Mouse (Mus musculus) midbrain, embryonic 15.5 days (tissue): Measurements from ENCODE around the gene 1700021F07Rik. TPM values are rescaled to one million over a fixed set of nuclear protein-coding genes. Genes with fewer than 3 reads are reported as not detected.
A peak's percentile ranks its signal among the peaks of the same experiment; 100 is the strongest.

Experiments used
- ATAC-seq: fragments of 200-750 bp; cut with Nextera tagmentation; replicated peaks from 2 replicates; pipeline ENCODE4 v1.8.0; 2017; ENCODE audit warnings: moderate TSS enrichment
- H3K27ac ChIP-seq: fragments of 300-500 bp; sonication (generic); 2 replicates; pipeline ENCODE4 v1.5.1; 2015; ENCODE audit warnings: mild to moderate bottlenecking, inconsistent platforms
- H3K27me3 ChIP-seq: fragments of 300-500 bp; sonication (generic); replicated peaks from 2 replicates; pipeline ENCODE4 v1.6.1; 2015; ENCODE audit warnings: inconsistent platforms
- H3K36me3 ChIP-seq: fragments of 300-500 bp; sonication (generic); replicated peaks from 2 replicates; pipeline ENCODE4 v1.6.1; 2015; ENCODE audit warnings: inconsistent platforms
- H3K4me1 ChIP-seq: fragments of 300-500 bp; sonication (generic); 2 replicates; pipeline ENCODE4 v1.6.1; 2015; ENCODE audit warnings: inconsistent platforms
- H3K4me2 ChIP-seq: fragments of 300-500 bp; sonication (generic); 2 replicates; pipeline ENCODE4 v1.6.1; 2015; ENCODE audit warnings: inconsistent platforms, mild to moderate bottlenecking, moderate library complexity
- H3K4me3 ChIP-seq: fragments of 300-500 bp; sonication (generic); 2 replicates; pipeline ENCODE4 v1.5.1; 2015; ENCODE audit warnings: mild to moderate bottlenecking, inconsistent platforms
- H3K9ac ChIP-seq: fragments of 300-500 bp; sonication (generic); 2 replicates; pipeline ENCODE4 v1.6.1; 2015; ENCODE audit warnings: mild to moderate bottlenecking, inconsistent platforms
- H3K9me3 ChIP-seq: fragments of 300-500 bp; sonication (generic); 2 replicates; pipeline ENCODE4 v1.6.1; 2016; ENCODE audit warnings: inconsistent platforms
- WGBS: fragments of 180-500 bp; shearing (Covaris S2); methylation state at CpG from one replicate; pipeline ENCODE4 v1.1.7; 2015; ENCODE audit warnings: mixed read lengths; 5-methylcytosine and 5-hydroxymethylcytosine counted together
- polyA plus RNA-seq: library from polyadenylated mRNA; unstranded; fragments of >200 nt; fragmentation: Nextera tagmentation; extraction: Ambion mirVana; gene quantifications from 2 replicates; pipeline ENCODE4 v1.2.1, GENCODE M21; 2015

Gene 1700021F07Rik
- polyA plus RNA-seq, 1 experiment from 2014 or later: not detected

GRCm38 (mm10) chr2:173535886-173536285 is 13.5 kb downstream of the 1700021F07Rik start:
- no peaks in the 10 kb centered on the region for H3K27me3 ChIP-seq
- 94% methylated on average over 9 of the region's 9 CpGs for WGBS
- no peak for ATAC-seq

GRCm38 (mm10) chr2:173539781-173540180 is 17.4 kb downstream of the 1700021F07Rik start:
- Histone ChIP-seq H3K4me1 (no peaks in the 10 kb centered on the region; the same call in 1 of the 2 replicates), H3K4me3 (no peak overlapping the region), H3K4me2 (no peak overlapping the region), H3K27ac (no peak overlapping the region), H3K9me3 (no peaks in the 10 kb centered on the region), H3K36me3 (no peaks in the 10 kb centered on the region), H3K9ac (no peak overlapping the region), H3K27me3 (no peaks in the 10 kb centered on the region)
- WGBS: 49% methylated on average over 15 of the region's 15 CpGs
- no peak for ATAC-seq

More at GRCm38 (mm10) chr2:173535886-173536285, 13.5 kb downstream of the 1700021F07Rik start:
- Histone ChIP-seq H3K4me1 (no peaks in the 10 kb centered on the region; the same call in 1 of the 2 replicates), H3K9me3 (no peaks in the 10 kb centered on the region), H3K9ac (no peak overlapping the region), H3K36me3 (no peaks in the 10 kb centered on the region), H3K27ac (no peak overlapping the region), H3K4me3 (no peak overlapping the region), H3K4me2 (no peak overlapping the region)

DNA sequence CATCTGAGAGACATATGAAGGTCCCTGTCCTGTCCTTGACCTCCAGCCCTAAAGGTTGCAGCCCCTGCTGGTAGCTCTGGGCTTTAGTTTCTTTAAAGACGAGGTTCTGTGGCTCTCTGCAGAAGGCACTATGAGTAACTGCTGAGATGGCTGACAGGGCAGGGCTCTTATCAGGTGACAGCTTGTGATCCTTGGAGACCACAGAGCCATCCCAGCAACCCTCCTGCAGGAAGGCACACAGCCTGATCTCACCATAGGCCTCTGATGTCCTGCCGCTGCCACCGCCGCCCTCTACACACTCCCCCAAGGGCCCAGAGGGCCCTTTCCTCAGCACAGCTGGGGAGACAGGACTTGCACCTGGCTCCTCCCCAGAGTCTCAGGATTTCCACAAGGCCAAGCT is 19.4 kb downstream of the 1700021F07Rik start:
- no peak overlapping the region for H3K4me3 ChIP-seq
- no peaks in the 10 kb centered on the region for H3K27me3 ChIP-seq
- no peaks in the 10 kb centered on the region; the same call in 1 of the 2 replicates for H3K4me1 ChIP-seq
- H3K4me2 ChIP-seq: no peak overlapping the region
- no peak for ATAC-seq
- H3K9ac ChIP-seq: no peak overlapping the region
- no peak overlapping the region for H3K27ac ChIP-seq
- 72% methylated on average over 4 of the region's 4 CpGs for WGBS
- no peaks in the 10 kb centered on the region for H3K9me3 ChIP-seq
- no peaks in the 10 kb centered on the region for H3K36me3 ChIP-seq

DNA sequence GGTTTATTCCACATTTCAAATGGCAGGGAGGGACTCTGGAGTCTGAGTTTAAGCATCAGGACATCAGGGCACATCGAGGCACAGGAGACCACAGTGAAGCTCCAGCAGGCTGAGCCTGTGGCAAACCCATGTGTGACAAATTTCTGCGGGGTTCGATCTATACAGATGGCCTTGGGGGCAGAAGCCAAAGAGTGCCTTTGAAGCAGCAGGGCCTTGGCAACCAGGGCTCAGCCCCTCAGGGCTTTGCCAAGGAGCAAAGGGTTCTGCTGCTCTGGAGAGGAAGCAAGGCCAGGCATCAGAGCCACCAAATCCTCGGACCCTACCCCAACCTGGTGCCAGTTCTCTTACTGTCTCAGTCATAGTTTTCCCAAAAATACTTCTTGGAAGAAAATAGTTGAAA is 20.3 kb downstream of the 1700021F07Rik start:
- Histone ChIP-seq H3K9me3 (no peaks in the 10 kb centered on the region), H3K27ac (no peak overlapping the region), H3K27me3 (no peaks in the 10 kb centered on the region), H3K4me2 (no peak overlapping the region), H3K4me1 (no peaks in the 10 kb centered on the region; the same call in 1 of the 2 replicates), H3K36me3 (no peaks in the 10 kb centered on the region), H3K4me3 (no peak overlapping the region), H3K9ac (no peak overlapping the region)
- 86% methylated on average over 4 of the region's 4 CpGs for WGBS
- no peak for ATAC-seq

GRCm38 (mm10) chr2:173545992-173546703 is 23.8 kb downstream of the 1700021F07Rik start:
- H3K4me3 ChIP-seq: no peak overlapping the region
- H3K4me2 ChIP-seq: no peak overlapping the region
- peak; percentile 75 for ATAC-seq
- WGBS: 45% methylated on average over 15 of the region's 15 CpGs
- H3K4me1 ChIP-seq: no peaks in the 10 kb centered on the region
- H3K9me3 ChIP-seq: no peaks in the 10 kb centered on the region
- no peaks in the 10 kb centered on the region for H3K36me3 ChIP-seq
- no peak overlapping the region for H3K27ac ChIP-seq
- no peak overlapping the region for H3K9ac ChIP-seq
- no peaks in the 10 kb centered on the region for H3K27me3 ChIP-seq

- H3K27ac ChIP-seq: no peak overlapping the region
- no peak for ATAC-seq
- H3K9ac ChIP-seq: no peak overlapping the region
- no peak overlapping the region for H3K4me2 ChIP-seq
- H3K9me3 ChIP-seq: no peaks in the 10 kb centered on the region
- no peak overlapping the region for H3K4me3 ChIP-seq
- H3K36me3 ChIP-seq: no peaks in the 10 kb centered on the region
- no peaks in the 10 kb centered on the region for H3K27me3 ChIP-seq
- 77% methylated on average over 10 of the region's 10 CpGs for WGBS
- no peaks in the 10 kb centered on the region for H3K4me1 ChIP-seq
Measured at GRCm38 (mm10) chr2:173549236-173549635, 26.9 kb downstream of the 1700021F07Rik start.

GRCm38 (mm10) chr2:173550681-173551080 is 28.3 kb downstream of the 1700021F07Rik start:
- H3K4me3 ChIP-seq: no peak overlapping the region
- no peaks in the 10 kb centered on the region for H3K27me3 ChIP-seq
- WGBS: 86% methylated on average over 6 of the region's 6 CpGs
- no peak overlapping the region for H3K9ac ChIP-seq
- no peak overlapping the region for H3K27ac ChIP-seq
- H3K4me1 ChIP-seq: no peaks in the 10 kb centered on the region
- H3K4me2 ChIP-seq: no peak overlapping the region
- H3K36me3 ChIP-seq: no peaks in the 10 kb centered on the region
- ATAC-seq: no peak
- no peaks in the 10 kb centered on the region for H3K9me3 ChIP-seq

DNA sequence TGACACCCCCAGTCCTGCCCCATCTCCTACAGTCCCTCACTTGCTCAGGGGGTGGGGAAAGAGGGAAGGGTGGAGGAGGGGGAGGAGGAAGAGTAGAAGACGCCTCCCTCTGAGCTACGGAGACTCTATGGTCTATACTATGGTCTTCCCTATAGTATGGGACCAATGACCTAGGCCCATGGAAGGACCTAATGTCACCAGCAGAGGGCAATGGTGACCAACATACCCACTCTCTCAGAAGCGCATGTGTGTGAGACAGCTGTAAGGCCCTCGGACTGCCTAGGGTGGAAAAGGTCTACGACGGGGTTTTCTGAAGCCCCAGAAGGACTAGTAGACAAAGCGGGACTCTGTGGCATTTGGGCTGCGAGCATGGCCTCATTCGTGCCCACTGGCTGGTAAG is 31.5 kb downstream of the 1700021F07Rik start:
- no peak overlapping the region for H3K4me3 ChIP-seq
- no peaks in the 10 kb centered on the region for H3K27me3 ChIP-seq
- no peaks in the 10 kb centered on the region for H3K36me3 ChIP-seq
- no peak overlapping the region for H3K4me2 ChIP-seq
- H3K9ac ChIP-seq: no peak overlapping the region
- H3K27ac ChIP-seq: no peak overlapping the region
- no peaks in the 10 kb centered on the region for H3K4me1 ChIP-seq
- no peak for ATAC-seq
- WGBS: 40% methylated on average over 9 of the region's 9 CpGs
- no peaks in the 10 kb centered on the region for H3K9me3 ChIP-seq

DNA sequence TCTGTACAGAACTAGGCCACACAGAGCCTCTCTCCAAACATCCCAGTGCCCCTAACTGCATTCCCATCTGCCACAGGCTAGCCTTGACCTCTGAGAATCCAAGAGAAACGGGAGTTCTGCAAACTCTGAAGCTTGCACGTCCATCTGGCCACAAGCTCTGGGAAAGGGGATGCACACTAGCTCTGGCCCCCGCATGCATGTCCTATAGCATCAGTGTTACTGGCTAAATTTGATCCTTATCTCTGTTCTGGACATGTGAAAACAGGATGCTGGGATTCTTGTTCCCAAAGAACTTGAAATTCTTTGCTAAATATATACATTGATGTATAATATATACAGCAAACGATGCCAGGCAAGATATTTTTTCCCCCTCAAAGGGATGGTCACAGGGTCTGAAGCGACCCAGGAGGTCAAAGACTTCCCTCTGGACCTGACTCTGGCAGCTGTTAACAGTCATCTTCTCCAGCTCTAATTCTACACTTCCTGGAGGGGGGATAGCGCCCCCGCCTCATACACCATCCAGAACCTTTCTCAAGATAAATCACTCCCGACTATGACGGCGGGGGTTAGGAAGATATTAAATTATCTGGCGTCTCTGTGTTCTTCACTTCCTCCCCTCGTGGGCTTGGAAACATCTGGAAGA is 36.5 kb downstream of the 1700021F07Rik start:
- no peak overlapping the region for H3K4me3 ChIP-seq
- 85% methylated on average over 12 of the region's 12 CpGs for WGBS
- H3K36me3 ChIP-seq: no peaks in the 10 kb centered on the region

DNA sequence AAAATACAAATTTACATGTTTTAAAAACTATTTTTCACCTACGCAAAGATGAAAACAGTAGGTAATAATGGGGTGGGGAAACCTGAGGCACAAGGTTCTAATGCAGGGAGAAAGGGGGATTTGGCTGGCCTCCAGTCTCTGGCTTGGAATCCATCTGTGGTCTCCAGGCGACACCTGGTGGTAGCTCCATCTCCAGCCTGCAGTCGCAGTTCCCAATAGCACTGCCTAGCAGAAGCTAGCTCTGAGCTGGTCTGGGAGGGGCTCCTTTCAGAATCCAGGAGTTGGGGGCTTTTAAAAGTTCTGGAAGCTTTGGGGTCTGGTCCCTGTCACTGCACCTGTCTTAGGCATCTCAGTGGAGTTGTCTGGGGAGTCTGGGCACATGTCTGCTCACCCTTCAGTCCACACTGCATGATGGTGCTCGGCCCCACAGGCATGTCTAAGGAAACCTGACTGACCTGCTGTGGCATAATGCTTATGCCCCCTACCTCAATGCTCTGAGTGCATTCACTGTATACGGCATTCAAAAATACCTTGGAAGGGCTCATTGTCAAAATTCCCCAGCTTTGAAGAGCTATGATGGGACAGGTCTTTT is 39.6 kb downstream of the 1700021F07Rik start:
- Histone ChIP-seq H3K9ac (no peak overlapping the region), H3K9me3 (no peaks in the 10 kb centered on the region), H3K27ac (no peak overlapping the region), H3K36me3 (no peaks in the 10 kb centered on the region), H3K4me1 (no peaks in the 10 kb centered on the region), H3K27me3 (no peaks in the 10 kb centered on the region), H3K4me2 (no peak overlapping the region), H3K4me3 (no peak overlapping the region)
- WGBS: 41% methylated on average over 5 of the region's 5 CpGs
- ATAC-seq: peak; percentile 59

More for the DNA sequence above, 36.5 kb downstream of the 1700021F07Rik start:
- Histone ChIP-seq H3K9ac (no peak overlapping the region), H3K27me3 (no peaks in the 10 kb centered on the region), H3K4me1 (no peaks in the 10 kb centered on the region), H3K4me2 (no peak overlapping the region), H3K27ac (no peak overlapping the region), H3K9me3 (no peaks in the 10 kb centered on the region)
- no peak for ATAC-seq

DNA sequence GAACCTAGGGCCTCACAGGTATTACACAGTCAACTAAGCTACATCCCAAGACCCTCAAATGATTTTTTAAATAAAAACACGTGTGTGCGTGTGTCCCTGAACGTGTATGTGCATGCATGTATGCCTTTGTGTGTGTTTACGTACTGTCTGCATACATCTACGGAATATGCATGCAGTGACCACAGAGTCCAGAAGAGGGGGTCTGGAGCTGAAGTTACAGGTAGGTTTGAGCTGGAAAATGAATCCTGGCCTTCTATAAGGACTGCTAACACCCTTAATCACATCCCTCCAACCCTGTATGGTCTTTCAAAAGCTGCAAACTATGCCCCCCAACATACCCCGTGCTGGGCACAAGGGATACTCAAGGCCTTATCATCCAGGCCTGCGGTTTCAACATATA is 41.0 kb downstream of the 1700021F07Rik start:
- 68% methylated on average over 7 of the region's 7 CpGs for WGBS
- ATAC-seq: no peak
- H3K9me3 ChIP-seq: no peaks in the 10 kb centered on the region

GRCm38 (mm10) chr2:173564179-173564578 is 41.8 kb downstream of the 1700021F07Rik start:
- ATAC-seq: no peak

More for the DNA sequence above, 41.0 kb downstream of the 1700021F07Rik start:
- H3K9ac ChIP-seq: no peak overlapping the region
- H3K4me1 ChIP-seq: no peaks in the 10 kb centered on the region
- no peak overlapping the region for H3K27ac ChIP-seq
- no peak overlapping the region for H3K4me3 ChIP-seq
- no peaks in the 10 kb centered on the region for H3K27me3 ChIP-seq
- H3K36me3 ChIP-seq: no peaks in the 10 kb centered on the region
- no peak overlapping the region for H3K4me2 ChIP-seq

More at GRCm38 (mm10) chr2:173564179-173564578, 41.8 kb downstream of the 1700021F07Rik start:
- Histone ChIP-seq H3K4me3 (no peak overlapping the region), H3K27ac (no peak overlapping the region), H3K9ac (no peak overlapping the region), H3K9me3 (no peaks in the 10 kb centered on the region), H3K4me2 (no peak overlapping the region), H3K36me3 (no peaks in the 10 kb centered on the region), H3K27me3 (no peaks in the 10 kb centered on the region), H3K4me1 (no peaks in the 10 kb centered on the region)
- WGBS: 70% methylated on average over 9 of the region's 9 CpGs
